In the genomic region with DNA sequence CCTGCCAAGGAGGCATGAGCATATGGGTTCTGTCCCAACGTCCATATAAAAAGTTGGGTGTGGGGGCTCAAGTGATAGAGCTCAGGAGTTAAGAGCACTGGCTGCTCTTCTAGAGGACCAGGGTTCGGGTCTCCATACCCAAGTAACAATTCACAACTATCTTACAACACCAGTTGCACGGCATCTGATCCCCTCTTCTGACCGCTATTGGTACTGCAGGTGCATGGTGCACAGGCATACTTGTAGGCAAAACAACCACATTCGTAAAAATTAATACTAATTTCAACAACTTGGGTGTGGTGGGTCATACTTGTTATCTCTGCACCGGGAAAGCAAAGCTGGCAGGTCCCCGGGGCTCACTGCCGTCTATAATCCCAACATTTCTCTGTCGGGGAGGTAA, we compare ENCODE assay signal across 14 mouse cellular contexts.
DNase-seq lines count a peak whose midpoint lies in the region; ATAC-seq and TF ChIP-seq lines count a peak whose summit lies in the region.
"Had no signal": no experiment of that assay in that cellular context is flagged by ENCODE, and none has a peak within 500 bp of the region (broad histone marks: within the 10 kb centered on the region; RNA-seq: fewer than 3 reads in every experiment).

No protein-coding gene starts in this region.

- TF ChIP-seq CTCF in liver, embryonic 14.5 days (IDR thresholded peaks at IDR 0.05; ENCODE audit: low read depth) = peak; percentile 43

- H3K4me2 ChIP-seq in liver, embryonic 14.5 days (ENCODE audit: low read depth) = no peak overlapping the region
- no peak overlapping the region for H3K4me2 ChIP-seq in liver, embryonic 12.5 days
- H3K4me2 ChIP-seq: forebrain, embryonic 15.5 days; liver, embryonic 15.5 days had no signal

- TF ChIP-seq EP300 in liver, embryonic 14.5 days (IDR thresholded peaks at IDR 0.05; ENCODE audit: low read depth) = no peak

- H3K9me3 ChIP-seq in liver, embryonic 14.5 days (ENCODE audit: control insufficient read depth, low read length) = no peaks in the 10 kb centered on the region
- H3K9me3 ChIP-seq in liver, embryonic 12.5 days (replicated peaks) = no peaks in the 10 kb centered on the region; the same call in 1 of the 2 replicates
- H3K9me3 ChIP-seq: forebrain, embryonic 15.5 days; liver, embryonic 15.5 days had no signal

- H3K27me3 ChIP-seq in liver, embryonic 14.5 days (ENCODE audit: control insufficient read depth, insufficient read depth, low read length) = no peaks in the 10 kb centered on the region
- no peaks in the 10 kb centered on the region for H3K27me3 ChIP-seq in liver, embryonic 12.5 days (replicated peaks)
- H3K27me3 ChIP-seq: forebrain, embryonic 15.5 days; liver, embryonic 15.5 days had no signal

- ATAC-seq in CD4-positive, CD25-positive, alpha-beta regulatory T cell, adult 4 months = no peak
- no peak for ATAC-seq in liver, embryonic 14.5 days (ENCODE audit: insufficient read depth)
- ATAC-seq in liver, embryonic 12.5 days = no peak
- no peak for ATAC-seq in inflammation-experienced regulatory T-cells, adult 6 months
- ATAC-seq: forebrain, embryonic 15.5 days had no signal

- H3K27ac ChIP-seq in liver, embryonic 14.5 days = no peak overlapping the region
- H3K27ac ChIP-seq in liver, embryonic 12.5 days = no peak overlapping the region
- H3K27ac ChIP-seq: forebrain, embryonic 15.5 days; liver, embryonic 15.5 days had no signal

- no peak overlapping the region for H3K9ac ChIP-seq in liver, embryonic 14.5 days (replicated peaks)
- H3K9ac ChIP-seq in liver, embryonic 12.5 days = no peak overlapping the region
- H3K9ac ChIP-seq: forebrain, embryonic 15.5 days; liver, embryonic 15.5 days had no signal

- no peaks in the 10 kb centered on the region for H3K36me3 ChIP-seq in liver, embryonic 14.5 days (replicated peaks; ENCODE audit: control insufficient read depth, insufficient read depth, low read depth)
- H3K36me3 ChIP-seq in liver, embryonic 12.5 days = no peaks in the 10 kb centered on the region
- H3K36me3 ChIP-seq: forebrain, embryonic 15.5 days; liver, embryonic 15.5 days had no signal

- H3K4me3 ChIP-seq in liver, embryonic 14.5 days (ENCODE audit: insufficient read depth in 1 of 2, low read depth in 2 of 2, low read length in 2 of 2) = no peak overlapping the region
- H3K4me3 ChIP-seq in liver, embryonic 12.5 days = no peak overlapping the region
- H3K4me3 ChIP-seq: forebrain, embryonic 15.5 days; liver, embryonic 15.5 days had no signal

- no peaks in the 10 kb centered on the region for H3K4me1 ChIP-seq in liver, embryonic 14.5 days (replicated peaks; ENCODE audit: control insufficient read depth in 2 of 2, insufficient read depth in 2 of 2, low read length in 1 of 2)
- no peaks in the 10 kb centered on the region for H3K4me1 ChIP-seq in liver, embryonic 12.5 days
- H3K4me1 ChIP-seq: liver, embryonic 15.5 days had no signal

- peak; percentile 53 for DNase-seq in CD4-positive, CD25-positive, alpha-beta regulatory T cell, adult 2 months (ENCODE audit: low read depth, low spot score)
- no peak for DNase-seq in liver, embryonic 14.5 days (ENCODE audit: low read depth in 3 of 3, low spot score in 3 of 3)
- DNase-seq in 3T3-L1 (ENCODE audit: low read depth, low spot score) = peak; percentile 38
- DNase-seq in R1 (ENCODE audit: low read depth, low spot score) = peak; percentile 48
- no peak for DNase-seq in ovary, postnatal 14 days (ENCODE audit: low spot score)
- DNase-seq: adrenal gland, postnatal 14 days; heart, adult 18-20 months; kidney, adult 18-20 months; right cerebral cortex, postnatal 25 days had no signal

- WGBS in liver, embryonic 14.5 days (ENCODE audit: insufficient replicate concordance) = 76% methylated on average over 9 of the region's 9 CpGs
- 78% methylated on average over 9 of the region's 9 CpGs for WGBS in liver, embryonic 12.5 days (ENCODE audit: insufficient replicate concordance)

Comparison
In these comparisons a context has a peak if more than half of its experiments do, and no peak if none do; other contexts are left out.
1. DNase-seq: peak in CD4-positive, CD25-positive, alpha-beta regulatory T cell, adult 2 months (single experiment), 3T3-L1 (single experiment) and R1 (single experiment); none in liver, embryonic 14.5 days (0 of 3) and ovary, postnatal 14 days (single experiment).